Mouse (Mus musculus) myocyte (in vitro differentiated cells): ENCODE measurements at regions not wholly inside any gene's neighbourhood (a gene's known extent, or its start where the extent isn't known, plus 50 kb on each side); places are given as distances from the start of the nearest gene placed in this dataset.

Experiments
- CEBPB ChIP-seq: IDR thresholded peaks from 2 replicates; pipeline ENCODE4 v1.6.1; 2011; ENCODE audit warnings: mild to moderate bottlenecking, moderate library complexity; ENCODE audit not compliant: poor library complexity, insufficient read depth, severe bottlenecking
- E2F4 ChIP-seq: IDR thresholded peaks from one replicate; pipeline ENCODE4 v1.6.1; 2011; ENCODE audit warnings: mild to moderate bottlenecking, control low read depth, moderate library complexity; ENCODE audit not compliant: insufficient read depth
- MAX ChIP-seq: IDR thresholded peaks from one replicate; pipeline ENCODE4 v1.6.1; 2011; ENCODE audit warnings: low read depth, mild to moderate bottlenecking, control low read depth
- MYOD1 ChIP-seq, 3 experiments: IDR thresholded peaks; one replicate each; pipeline ENCODE4 v1.6.1; 2011; ENCODE audit warnings: control low read depth in 2 of 3, low read depth in 2 of 3, mild to moderate bottlenecking in 2 of 3, moderate library complexity in 1 of 3; ENCODE audit not compliant: insufficient read length in 2 of 3, control insufficient read depth in 1 of 3
- MYOG ChIP-seq, 3 experiments: IDR thresholded peaks; one replicate each; pipeline ENCODE4 v1.6.1; 2011; ENCODE audit warnings: control low read depth in 2 of 3, low read depth in 2 of 3, mild to moderate bottlenecking in 2 of 3; ENCODE audit not compliant: insufficient read length in 2 of 3, control insufficient read depth in 1 of 3, insufficient read depth in 1 of 3
- POLR2A ChIP-seq: IDR thresholded peaks from one replicate; pipeline ENCODE4 v1.6.1; 2011; ENCODE audit warnings: low read depth, mild to moderate bottlenecking, control low read depth, moderate library complexity; ENCODE audit not compliant: insufficient read length
- POLR2AphosphoS2 ChIP-seq: IDR thresholded peaks from one replicate; pipeline ENCODE4 v1.6.1; 2011; ENCODE audit warnings: low read depth, control low read depth; ENCODE audit not compliant: insufficient read length
- SRF ChIP-seq: IDR thresholded peaks from one replicate; pipeline ENCODE4 v1.6.1; 2011; ENCODE audit warnings: low read depth; ENCODE audit not compliant: control insufficient read depth, insufficient read length
- TCF12 ChIP-seq: IDR thresholded peaks from one replicate; pipeline ENCODE4 v1.6.1; 2011; ENCODE audit warnings: mild to moderate bottlenecking, control low read depth; ENCODE audit not compliant: poor library complexity, insufficient read depth, severe bottlenecking
- TCF3 ChIP-seq: IDR thresholded peaks from one replicate; pipeline ENCODE4 v1.6.1; 2011; ENCODE audit warnings: low read depth, control low read depth; ENCODE audit not compliant: insufficient read length
- USF1 ChIP-seq: IDR thresholded peaks from one replicate; pipeline ENCODE4 v1.6.1; 2011; ENCODE audit warnings: low read depth, mild to moderate bottlenecking, control low read depth, moderate library complexity

GRCm38 (mm10) chr6:149246166-149246701 lies 57.7 kb upstream of the Amn1 start:
- no peak for TF ChIP-seq POLR2A
- TF ChIP-seq POLR2AphosphoS2: no peak
- no peak for TF ChIP-seq E2F4
- TF ChIP-seq CEBPB: no peak
- no peak for TF ChIP-seq SRF
- peak; percentile 17 for TF ChIP-seq TCF12
- peak in 2 of 3 experiments; percentile 62 to 81 for TF ChIP-seq MYOG (IDR thresholded peaks at IDR 0.05; ENCODE audit: control insufficient read depth in 1 of 3, insufficient read depth in 1 of 3, insufficient read length in 2 of 3, low read depth in 2 of 3)
- TF ChIP-seq MAX: no peak
- TF ChIP-seq TCF3: no peak
- no peak for TF ChIP-seq USF1
- peak; percentile 30 to 87 (median 85) for TF ChIP-seq MYOD1 (IDR thresholded peaks at IDR 0.05; ENCODE audit: control insufficient read depth in 1 of 3, insufficient read length in 2 of 3, low read depth in 2 of 3)
